Mouse (Mus musculus): ENCODE measurements at regions not wholly inside any gene's neighbourhood (a gene's known extent, or its start where the extent isn't known, plus 50 kb on each side); places are given as distances from the start of the nearest gene placed in this dataset.

DNA sequence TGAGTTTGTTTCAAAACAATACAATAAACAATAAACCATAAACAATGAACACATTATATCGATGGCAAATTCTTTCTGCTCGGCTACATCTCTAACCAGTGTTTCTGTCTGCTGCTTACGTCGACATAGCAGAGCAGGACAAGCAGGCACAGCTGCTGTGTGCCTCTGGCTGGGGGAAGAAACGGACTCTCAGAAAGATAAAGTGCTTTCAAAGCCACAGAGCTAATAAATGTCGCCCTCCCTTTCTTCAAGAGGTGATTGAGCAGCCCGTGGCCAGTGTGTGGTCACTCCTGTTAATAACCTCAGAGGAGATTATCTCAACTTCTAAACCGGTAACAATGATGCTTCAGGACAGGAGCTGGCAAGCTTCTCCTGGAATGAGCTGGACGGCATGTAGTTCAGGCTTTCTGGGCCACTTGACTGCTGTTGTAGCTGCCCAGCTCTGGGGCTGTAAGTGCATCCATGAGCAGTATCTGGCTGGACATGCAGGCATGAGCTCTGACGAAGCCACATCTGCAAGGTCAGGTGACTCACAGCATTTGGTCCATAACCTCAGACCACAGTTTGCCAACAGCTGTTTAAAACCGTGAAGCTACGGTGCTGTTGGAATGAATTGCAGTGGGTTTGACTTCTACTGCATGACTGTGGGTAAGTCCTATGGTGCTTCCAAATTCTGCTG, 55.6 kb downstream of the Evx1 start:
- DNase-seq (ENCODE audit: low spot score in 2 of 2): no peak

DNA sequence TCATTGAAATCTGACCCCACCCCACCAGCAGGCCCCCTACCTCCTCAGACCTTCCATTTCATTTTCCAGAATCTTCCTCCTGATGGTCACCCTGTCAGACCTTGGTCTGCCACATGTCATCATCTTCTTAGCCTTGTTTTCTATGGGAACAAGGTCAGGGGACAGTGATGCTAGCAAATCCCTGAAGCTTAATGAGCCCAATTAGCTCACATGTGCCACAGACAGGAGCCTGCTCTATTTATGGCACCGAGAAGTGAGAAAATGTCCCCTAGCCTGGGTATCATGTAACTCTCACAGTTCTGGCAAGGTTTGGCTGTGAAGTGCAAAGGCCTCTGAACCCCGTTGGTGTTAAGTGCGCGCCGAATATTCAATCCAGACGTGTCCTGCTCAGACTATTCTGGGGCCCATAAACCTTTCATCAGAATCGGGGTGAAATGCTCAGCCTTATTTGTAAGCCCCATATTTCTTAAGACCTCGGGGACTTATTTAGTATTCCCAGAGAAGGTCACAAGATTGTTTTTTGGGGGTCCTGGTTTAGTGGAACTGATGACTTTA, 57.6 kb downstream of the Evx1 start:
- DNase-seq (ENCODE audit: low spot score in 2 of 2): no peak

DNA sequence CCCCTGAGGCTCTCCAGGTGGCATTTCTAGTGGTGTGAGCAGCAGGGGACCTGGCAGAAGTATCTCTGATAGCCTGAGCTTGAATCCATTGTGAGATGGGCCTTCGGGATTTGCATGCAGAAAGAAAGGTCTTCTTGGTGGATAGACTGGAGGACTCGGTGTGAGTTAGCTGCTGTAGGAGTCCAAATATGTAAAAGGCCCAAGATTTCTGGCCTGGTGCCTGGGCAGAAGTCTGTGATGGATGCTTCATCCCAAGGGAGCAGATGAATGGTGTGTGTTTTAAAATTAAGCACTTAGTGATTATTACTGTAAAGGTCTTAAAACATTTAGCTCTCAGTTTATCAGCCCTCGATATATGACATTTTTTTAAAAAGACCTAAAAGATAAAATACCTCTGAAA, 65.8 kb downstream of the Evx1 start:
- no peak for DNase-seq (ENCODE audit: low spot score in 2 of 2)

GRCm38 (mm10) chr6:52379588-52379987, 66.3 kb downstream of the Evx1 start:
- no peak for DNase-seq (ENCODE audit: low spot score in 2 of 2)

DNA sequence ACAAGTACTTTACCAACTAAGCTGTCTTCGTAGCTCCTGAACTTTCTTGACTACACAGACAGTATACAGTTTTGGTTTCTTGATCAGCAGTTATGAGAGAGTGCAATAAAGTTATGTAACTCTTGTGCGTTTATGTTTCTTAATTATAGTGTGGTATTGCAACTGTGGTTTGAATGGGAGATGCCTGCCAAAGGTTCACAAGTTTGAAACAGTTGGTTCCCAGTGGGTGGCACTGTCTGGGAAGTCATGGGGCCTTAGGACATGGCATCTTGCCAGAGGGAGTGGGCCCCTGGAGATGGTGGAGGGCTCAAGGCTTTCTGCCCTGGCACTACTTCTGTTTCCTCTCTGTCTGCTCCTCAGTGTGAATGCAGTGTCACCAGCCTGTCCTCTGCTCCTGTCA, 71.7 kb downstream of the Evx1 start:
- DNase-seq (ENCODE audit: low spot score in 2 of 2): no peak

GRCm38 (mm10) chr6:52401404-52401803, 88.1 kb downstream of the Evx1 start:
- no peak for DNase-seq (ENCODE audit: low spot score in 2 of 2)

GRCm38 (mm10) chr6:52409991-52410390, 96.7 kb downstream of the Evx1 start:
- no peak for DNase-seq (ENCODE audit: low spot score in 2 of 2)

DNA sequence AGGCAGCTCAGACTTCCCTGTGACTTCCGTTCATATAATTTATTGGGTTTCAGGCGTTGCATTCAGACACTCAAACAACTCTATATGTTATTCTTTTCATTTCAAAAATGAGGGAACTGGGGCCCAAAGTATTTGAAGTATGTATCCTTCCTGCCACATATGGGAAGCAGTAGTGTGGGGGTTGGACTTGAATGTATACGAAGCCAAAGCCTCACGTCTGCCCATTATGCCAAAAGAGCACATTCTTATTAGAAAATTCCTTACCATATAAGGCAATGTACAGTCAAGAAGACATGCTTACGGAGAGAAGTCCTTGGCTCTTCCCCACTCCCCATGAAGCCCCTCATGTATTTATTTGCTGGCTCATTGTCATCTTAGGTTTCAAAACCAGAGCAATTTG, 97.4 kb downstream of the Evx1 start:
- no peak for DNase-seq (ENCODE audit: low spot score in 2 of 2)

GRCm38 (mm10) chr6:52411302-52411701, 98.0 kb downstream of the Evx1 start:
- DNase-seq (ENCODE audit: low spot score in 2 of 2): no peak

DNA sequence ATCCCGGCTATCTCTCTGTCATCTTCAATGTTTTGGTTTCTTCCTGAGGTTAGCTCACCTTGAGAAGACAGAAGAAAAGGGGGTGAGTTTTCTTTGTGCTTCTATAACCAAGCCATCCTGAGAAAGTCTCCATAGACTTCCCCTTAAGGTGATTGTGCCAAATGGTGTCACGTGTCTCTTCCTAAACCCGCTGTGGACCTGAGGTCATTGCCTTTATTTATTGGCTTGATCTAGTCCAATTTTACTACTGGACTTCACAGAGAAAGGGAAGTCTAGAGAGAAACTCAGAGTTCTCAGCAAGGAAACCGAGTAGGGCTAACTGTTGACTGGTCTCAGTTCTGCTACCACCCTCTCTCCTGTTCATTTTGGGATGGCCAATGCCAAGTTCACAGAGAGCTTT, 100.3 kb downstream of the Evx1 start:
- no peak for DNase-seq (ENCODE audit: low spot score in 2 of 2)

DNA sequence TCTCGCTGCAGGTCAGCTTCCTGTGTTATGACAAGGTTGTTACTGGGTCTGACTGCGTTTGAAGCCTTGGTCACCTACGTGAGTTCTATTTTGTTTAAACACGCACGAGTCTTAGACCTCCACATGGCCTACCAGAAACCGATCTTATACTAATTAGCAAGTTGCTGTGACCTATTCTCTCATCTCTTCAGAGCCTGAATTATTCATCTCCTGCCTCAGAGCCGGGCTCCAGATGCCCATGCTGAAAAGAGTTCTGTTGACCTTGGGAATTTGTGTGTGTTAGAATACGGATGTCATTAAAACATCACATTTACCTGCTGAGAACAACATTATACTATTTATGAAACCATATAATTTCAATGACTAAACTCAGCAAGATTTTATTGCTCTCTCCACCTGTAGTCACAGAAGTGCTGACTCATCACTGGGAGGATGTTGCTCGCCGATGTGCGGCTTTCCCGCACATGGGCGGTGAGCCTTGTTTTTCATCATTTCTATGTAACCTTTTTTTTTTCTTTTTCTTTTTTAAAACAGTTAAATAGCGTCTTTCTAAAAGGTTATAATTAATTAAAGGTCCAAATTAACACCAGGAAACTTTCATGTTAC, 102.1 kb downstream of the Evx1 start:
- no peak for DNase-seq (ENCODE audit: low spot score in 2 of 2)

DNA sequence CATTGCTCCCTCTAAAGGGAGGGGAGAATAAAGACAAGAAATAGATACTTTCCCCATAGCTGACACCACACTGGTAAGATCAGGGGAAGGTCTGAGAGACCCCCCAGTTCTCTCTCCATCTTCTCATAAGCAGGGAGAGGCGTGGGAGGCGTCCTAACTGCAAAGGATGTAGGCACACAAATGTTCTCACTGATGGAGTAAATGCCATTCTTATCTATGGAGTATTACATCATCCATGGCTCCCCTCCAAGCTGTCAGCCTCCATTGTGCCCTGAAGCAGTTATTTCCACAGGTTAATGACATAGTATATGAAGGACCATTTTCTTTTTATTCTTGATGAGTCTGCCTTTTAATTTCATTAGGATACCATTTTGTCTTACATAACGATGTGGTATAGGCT, 103.2 kb downstream of the Evx1 start:
- DNase-seq (ENCODE audit: low spot score in 2 of 2): no peak

GRCm38 (mm10) chr6:52417439-52418124, 104.3 kb downstream of the Evx1 start:
- DNase-seq (ENCODE audit: low spot score in 2 of 2): peak in 1 of 2 experiments; percentile 44

DNA sequence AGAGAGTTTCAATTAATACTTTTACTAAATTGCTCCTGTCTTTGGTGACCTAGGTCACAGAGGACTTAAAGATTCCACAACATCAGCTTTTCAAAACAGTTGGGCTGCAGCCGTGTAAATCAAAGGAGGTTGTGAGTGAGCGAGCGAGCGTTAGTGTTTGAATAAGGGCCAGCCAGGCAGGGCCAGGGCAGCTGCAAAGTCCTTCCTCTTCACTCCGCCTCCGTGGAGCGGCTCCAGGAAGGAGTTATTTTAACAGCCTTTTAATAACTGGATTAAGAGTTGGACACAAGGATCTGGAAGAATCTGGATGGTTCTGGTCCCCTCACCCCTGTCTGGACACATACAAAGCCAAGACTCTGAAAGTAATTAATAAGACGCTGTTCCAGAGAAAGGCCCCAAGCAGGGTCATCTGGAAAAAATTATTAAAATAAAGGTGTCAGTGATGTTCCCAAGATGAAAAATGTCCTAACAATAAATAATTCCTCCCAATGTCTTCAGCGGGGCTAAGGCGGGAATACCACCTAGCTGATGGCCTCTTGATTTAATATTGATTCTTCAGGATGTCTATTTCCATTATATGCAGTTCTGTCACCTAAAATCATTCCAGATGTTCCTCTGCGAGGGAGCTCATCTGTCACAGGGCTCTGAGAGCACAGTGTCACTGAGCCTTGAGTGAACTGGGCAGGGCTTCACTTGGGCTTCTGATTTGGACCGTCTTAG, 105.3 kb downstream of the Evx1 start:
- no peak for DNase-seq (ENCODE audit: low spot score in 2 of 2)

DNA sequence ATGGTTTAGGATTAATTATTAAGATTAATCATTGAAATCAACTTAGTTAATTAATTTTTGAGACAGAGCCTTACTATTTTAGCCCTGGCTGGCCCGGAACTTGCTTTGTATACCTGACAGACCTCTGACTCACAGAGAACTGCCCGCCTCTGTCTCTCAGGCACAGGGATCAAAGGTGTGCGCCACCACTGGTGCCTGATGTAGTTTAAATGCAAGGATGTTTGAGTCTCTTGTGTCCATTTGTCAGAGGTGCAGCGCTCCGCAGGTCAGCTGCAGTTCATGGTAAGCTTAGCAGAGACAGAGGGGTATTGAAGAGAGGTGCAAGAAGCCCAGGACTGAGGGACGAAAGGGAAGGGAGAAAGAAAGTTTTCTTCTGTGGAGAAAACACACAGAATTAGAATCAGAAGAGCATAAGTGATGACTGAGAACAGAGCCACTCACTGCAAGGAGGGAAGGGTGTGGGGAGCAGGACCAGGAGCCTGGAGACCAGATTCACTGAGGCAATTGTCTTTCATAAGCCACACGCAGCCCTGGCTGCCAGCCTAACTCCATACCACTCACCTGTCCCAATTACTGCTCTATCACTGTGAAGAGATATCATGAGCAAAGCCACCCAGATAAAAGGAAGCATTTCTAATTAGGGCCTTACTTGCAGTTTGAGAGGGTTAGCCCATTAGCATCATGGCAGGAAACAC, 107.1 kb downstream of the Evx1 start:
- no peak for DNase-seq (ENCODE audit: low spot score in 2 of 2)

DNA sequence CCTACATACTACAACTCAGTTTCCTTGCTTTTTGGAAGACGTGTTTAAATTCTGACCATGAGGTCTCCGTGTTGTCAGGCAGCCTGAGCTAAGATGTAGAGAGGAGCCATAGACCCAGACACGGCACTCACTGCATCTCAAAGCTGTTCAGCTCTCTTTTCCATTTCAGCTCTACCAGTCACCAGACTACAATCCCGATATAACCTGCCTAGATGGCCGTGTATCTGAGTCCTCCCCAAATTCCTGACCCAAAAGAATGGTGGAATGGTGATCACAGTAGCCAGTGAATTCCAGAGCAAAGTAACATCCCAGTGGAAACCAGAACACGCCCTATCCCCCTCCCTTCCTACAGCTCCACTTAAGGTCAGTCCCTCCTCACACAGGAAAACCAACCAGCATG, 108.5 kb downstream of the Evx1 start:
- DNase-seq (ENCODE audit: low spot score in 2 of 2): no peak

GRCm38 (mm10) chr6:52422686-52423085, 109.4 kb downstream of the Evx1 start:
- DNase-seq (ENCODE audit: low spot score in 2 of 2): no peak

DNA sequence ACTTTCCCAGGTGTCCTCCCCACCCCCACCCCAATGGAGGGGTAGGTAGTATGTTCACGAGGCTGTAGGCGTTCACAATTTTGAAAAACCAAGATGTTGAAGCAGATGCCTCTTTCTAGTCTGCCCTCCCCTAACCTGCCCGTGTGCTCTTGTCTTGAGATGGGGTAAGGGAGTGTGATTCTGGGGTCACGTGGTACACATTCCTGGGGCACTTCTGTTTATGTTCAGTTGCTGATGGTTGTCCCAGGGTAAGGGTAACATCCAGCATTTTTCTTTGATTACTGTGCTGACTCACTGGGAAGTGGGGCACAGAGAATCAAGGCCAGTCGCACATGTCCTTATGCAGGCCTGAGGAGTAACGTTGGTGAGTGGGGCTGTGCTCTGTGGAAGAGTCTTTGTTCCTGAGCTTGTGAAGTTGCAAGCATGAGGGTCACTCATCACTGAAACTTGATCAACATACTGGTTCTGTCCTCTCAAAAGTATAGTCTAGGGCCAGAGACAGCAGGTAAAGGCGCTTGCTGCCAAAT, 110.3 kb downstream of the Evx1 start:
- DNase-seq (ENCODE audit: low spot score in 2 of 2): no peak

DNA sequence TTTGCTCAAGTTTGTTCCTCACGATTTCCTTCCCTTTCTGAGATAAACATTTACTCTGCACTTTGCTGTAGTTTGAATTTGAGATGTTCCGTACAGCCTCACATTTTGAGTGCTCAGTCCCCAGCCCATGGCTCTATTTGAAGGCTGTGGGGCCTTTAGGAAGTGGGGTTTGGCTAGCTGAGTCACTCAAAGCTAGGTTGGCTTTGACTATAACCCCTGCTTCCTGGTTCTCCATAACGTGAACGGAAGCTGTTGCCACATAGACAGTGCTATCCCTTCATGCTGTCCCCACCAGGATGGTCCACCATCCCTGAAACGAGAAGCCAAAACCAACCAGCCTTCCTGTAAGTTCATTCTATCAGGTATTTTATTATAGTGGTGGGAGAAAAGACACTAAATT, 111.1 kb downstream of the Evx1 start:
- no peak for DNase-seq (ENCODE audit: low spot score in 2 of 2)

DNA sequence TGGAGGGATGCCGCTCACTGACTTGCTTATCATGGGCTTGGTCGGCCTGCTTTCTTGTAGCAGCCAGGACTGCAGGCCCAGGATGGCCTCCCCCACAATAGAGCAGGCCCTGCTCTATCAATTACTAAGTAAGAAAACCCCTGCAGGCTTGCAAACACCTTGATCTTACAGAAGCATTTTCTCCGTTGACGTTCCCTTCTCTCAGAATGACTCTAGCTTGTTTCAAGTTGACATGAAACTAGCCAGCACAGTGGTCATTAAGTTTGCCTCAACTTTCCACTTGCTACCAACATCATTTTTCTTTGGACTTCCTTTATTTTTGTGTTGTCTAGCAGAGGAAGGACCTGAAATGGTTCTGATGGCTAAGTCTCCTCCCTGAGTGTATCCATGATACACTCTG, 111.8 kb downstream of the Evx1 start:
- DNase-seq (ENCODE audit: low spot score in 2 of 2): no peak

All from layer of hippocampus, postnatal 14 days (tissue).